Mouse (Mus musculus) lung, adult 2 months (tissue): ENCODE results near the gene Mst1.

Experiments used
- CTCF ChIP-seq: fragments of 200-500 bp; IDR thresholded peaks from 2 replicates; pipeline ENCODE4 v1.5.1; 2011; ENCODE audit warnings: mild to moderate bottlenecking, low read length, control low read depth; ENCODE audit not compliant: insufficient read depth
- POLR2A ChIP-seq: fragments of 200-500 bp; IDR thresholded peaks from 2 replicates; pipeline ENCODE4 v1.6.1; 2011; ENCODE audit warnings: low read depth, mild to moderate bottlenecking, control low read depth, low read length, borderline replicate concordance; ENCODE audit errors: extremely low read depth

DNA sequence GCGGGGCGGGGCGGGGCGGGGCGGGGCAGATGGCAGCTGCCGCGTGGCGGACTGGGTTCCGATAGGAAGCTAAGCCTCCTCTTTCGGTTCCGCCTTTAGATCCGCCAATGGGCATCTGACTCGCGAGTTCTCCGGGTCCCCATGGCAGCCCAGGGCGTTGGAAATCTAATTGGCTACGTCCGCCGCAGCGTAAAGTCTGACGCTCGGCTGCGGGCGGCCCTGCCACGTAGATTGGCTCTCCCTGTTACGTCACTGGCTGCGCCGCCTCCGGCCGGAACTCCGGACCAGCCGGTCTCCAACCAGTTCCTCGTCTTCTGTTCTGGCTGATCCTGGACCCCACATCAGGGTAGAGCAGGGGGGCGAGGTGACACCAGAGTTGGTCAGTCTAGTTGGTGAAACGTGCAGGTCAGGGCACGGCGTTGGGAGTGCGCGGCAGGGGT lies 31.2 kb upstream of the Mst1 start, which contains the start of gene Gmppb:
- TF ChIP-seq CTCF (no peak), POLR2A (peak; percentile 86; the same call in 1 of the 2 replicates)
